Mouse (Mus musculus) kidney, embryonic 15.5 days (tissue): ENCODE results near the gene Tmem246. TPM values are rescaled to one million over a fixed set of nuclear protein-coding genes. Genes with fewer than 3 reads are reported as not detected.

Source experiments
- ATAC-seq: fragments of 200-750 bp; cut with Nextera tagmentation; replicated peaks from 2 replicates; pipeline ENCODE4 v1.8.0; 2017; ENCODE audit warnings: moderate TSS enrichment; ENCODE audit not compliant: low FRiP score
- H3K27ac ChIP-seq: fragments of 300-500 bp; sonication (generic); 2 replicates; pipeline ENCODE4 v1.5.1; 2015; ENCODE audit warnings: mild to moderate bottlenecking, inconsistent platforms
- H3K27me3 ChIP-seq: fragments of 300-500 bp; sonication (generic); 2 replicates; pipeline ENCODE4 v1.6.1; 2015; ENCODE audit warnings: inconsistent platforms
- H3K36me3 ChIP-seq: fragments of 300-500 bp; sonication (generic); 2 replicates; pipeline ENCODE4 v1.6.1; 2015; ENCODE audit warnings: inconsistent platforms
- H3K4me1 ChIP-seq: fragments of 300-500 bp; sonication (generic); 2 replicates; pipeline ENCODE4 v1.6.1; 2015; ENCODE audit warnings: inconsistent platforms
- H3K4me2 ChIP-seq: fragments of 300-500 bp; sonication (generic); 2 replicates; pipeline ENCODE4 v1.6.1; 2015; ENCODE audit warnings: moderate library complexity, mild to moderate bottlenecking, inconsistent platforms
- H3K4me3 ChIP-seq: fragments of 300-500 bp; sonication (generic); replicated peaks from 2 replicates; pipeline ENCODE4 v1.5.1; 2015; ENCODE audit warnings: mild to moderate bottlenecking, inconsistent platforms
- H3K9ac ChIP-seq: fragments of 300-500 bp; sonication (generic); 2 replicates; pipeline ENCODE4 v1.6.1; 2015; ENCODE audit warnings: mild to moderate bottlenecking, inconsistent platforms
- H3K9me3 ChIP-seq: fragments of 300-500 bp; sonication (generic); replicated peaks from 2 replicates; pipeline ENCODE4 v1.6.1; 2016; ENCODE audit warnings: inconsistent platforms
- WGBS: fragments of 180-500 bp; shearing (Covaris S2); methylation state at CpG from one replicate; pipeline ENCODE4 v1.1.7; 2015; ENCODE audit warnings: mixed read lengths; 5-methylcytosine and 5-hydroxymethylcytosine counted together
- polyA plus RNA-seq: library from polyadenylated mRNA; unstranded; fragments of >200 nt; fragmentation: Nextera tagmentation; extraction: Ambion mirVana; gene quantifications from 2 replicates; pipeline ENCODE4 v1.2.1, GENCODE M21; 2015

Tmem246 gene
- polyA plus RNA-seq, 1 experiment from 2014 or later, result 21.9 TPM

- no peak overlapping the region for H3K9ac ChIP-seq
- ATAC-seq, result no peak
- no peak overlapping the region for H3K27ac ChIP-seq
- peaks cover 4% of the 10 kb centered on the region; the same call in 1 of the 2 replicates for H3K9me3 ChIP-seq
- H3K4me1 ChIP-seq, result no peaks in the 10 kb centered on the region
- no peak overlapping the region for H3K4me2 ChIP-seq
- 90% methylated on average over 4 of the region's 4 CpGs for WGBS
- H3K36me3 ChIP-seq, result peaks cover 13% of the 10 kb centered on the region
- no peak overlapping the region for H3K4me3 ChIP-seq
- H3K27me3 ChIP-seq, result no peaks in the 10 kb centered on the region
These were observed 61.9 kb downstream of the Tmem246 start for GRCm38 (mm10) chr4:49535675-49536294.

DNA sequence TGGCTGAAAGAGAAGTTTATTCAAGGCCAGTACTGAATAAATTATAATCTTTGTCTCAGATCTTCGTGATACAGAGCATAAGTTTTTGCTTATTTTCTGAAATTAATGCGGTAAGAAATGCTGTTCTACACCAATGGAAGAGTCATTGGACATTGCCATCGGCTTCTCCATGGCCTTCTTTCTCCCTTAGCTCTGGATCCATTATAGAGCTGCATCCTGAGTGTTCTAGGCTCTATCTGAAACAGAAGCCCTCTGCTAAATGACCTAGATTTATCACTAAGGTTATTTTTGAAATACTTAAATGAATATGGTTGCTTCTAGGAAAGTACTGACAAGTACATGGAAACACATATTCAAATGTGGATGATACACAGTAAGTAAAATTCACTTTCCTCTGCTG lies 62.6 kb downstream of the Tmem246 start:
- no peak overlapping the region for H3K4me3 ChIP-seq
- no peak overlapping the region for H3K27ac ChIP-seq
- H3K4me1 ChIP-seq, result no peaks in the 10 kb centered on the region
- WGBS, result 85% methylated on average over 3 of the region's 3 CpGs
- peaks cover 20% of the 10 kb centered on the region for H3K36me3 ChIP-seq
- no peak overlapping the region for H3K9ac ChIP-seq
- H3K27me3 ChIP-seq, result no peaks in the 10 kb centered on the region
- peaks cover 12% of the 10 kb centered on the region for H3K9me3 ChIP-seq
- no peak overlapping the region for H3K4me2 ChIP-seq
- ATAC-seq, result no peak

Other genes starting within 250 kb of the Tmem246 start
- 0.94 and 1.2 TPM in 2 replicates for gene Acnat2, start 189.7 kb downstream of the Tmem246 start, polyA plus RNA-seq
- gene Acnat1, start 124.0 kb downstream of the Tmem246 start, polyA plus RNA-seq, result 0.27 and 0.94 TPM in 2 replicates
- 0.16 TPM in 1 of 2 replicates, not detected in the other for gene Baat, start 91.3 kb downstream of the Tmem246 start, polyA plus RNA-seq
- 84.8 and 93.1 TPM in 2 replicates for gene Mrpl50, start 76.8 kb downstream of the Tmem246 start, polyA plus RNA-seq
- gene Zfp189, start 76.7 kb downstream of the Tmem246 start, polyA plus RNA-seq, result 10.3 and 10.5 TPM in 2 replicates
- gene Aldob, start 48.3 kb downstream of the Tmem246 start, polyA plus RNA-seq, result 235 and 237 TPM in 2 replicates
- gene Rnf20, start 34.1 kb upstream of the Tmem246 start, polyA plus RNA-seq, result 44.2 and 45.1 TPM in 2 replicates
- gene Ppp3r2, start 84.1 kb upstream of the Tmem246 start, polyA plus RNA-seq, result 0.05 and 0.12 TPM in 2 replicates
- gene Grin3a, start 247.9 kb upstream of the Tmem246 start, polyA plus RNA-seq, result 0.78 and 0.84 TPM in 2 replicates